Mouse (Mus musculus): ENCODE data around the gene Elf5. TPM values are rescaled to one million over a fixed set of nuclear protein-coding genes. Genes with fewer than 3 reads are reported as not detected.

The Elf5 gene
- polyA plus RNA-seq, 1 experiment from 2014 or later: 14.5 TPM

GRCm38 (mm10) chr2:103390086-103390988, 21.2 kb upstream of the Elf5 start:
- Histone ChIP-seq H3K9me3 (ENCODE audit: low read length) (no peaks in the 10 kb centered on the region), H3K4me1 (ENCODE audit: insufficient read depth, low read depth, low read length) (no peaks in the 10 kb centered on the region), H3K27ac (ENCODE audit: low read length) (no peak overlapping the region), H3K4me2 (replicated peaks; ENCODE audit: low read depth, low read length) (no peak overlapping the region), H3K9ac (replicated peaks; ENCODE audit: low read depth) (no peak overlapping the region), H3K4me3 (ENCODE audit: low read depth, low read length) (no peak overlapping the region), H3K36me3 (ENCODE audit: insufficient read depth, low read length) (no peaks in the 10 kb centered on the region), H3K27me3 (replicated peaks; ENCODE audit: insufficient read depth, low read length) (no peaks in the 10 kb centered on the region)
- TF ChIP-seq EP300 (IDR thresholded peaks at IDR 0.05) (no peak), CTCF (IDR thresholded peaks at IDR 0.05) (no peak)
- DNase-seq (ENCODE audit: low spot score): no peak
- WGBS: 53% methylated on average over 4 of the region's 4 CpGs
- no peak for ATAC-seq

DNA sequence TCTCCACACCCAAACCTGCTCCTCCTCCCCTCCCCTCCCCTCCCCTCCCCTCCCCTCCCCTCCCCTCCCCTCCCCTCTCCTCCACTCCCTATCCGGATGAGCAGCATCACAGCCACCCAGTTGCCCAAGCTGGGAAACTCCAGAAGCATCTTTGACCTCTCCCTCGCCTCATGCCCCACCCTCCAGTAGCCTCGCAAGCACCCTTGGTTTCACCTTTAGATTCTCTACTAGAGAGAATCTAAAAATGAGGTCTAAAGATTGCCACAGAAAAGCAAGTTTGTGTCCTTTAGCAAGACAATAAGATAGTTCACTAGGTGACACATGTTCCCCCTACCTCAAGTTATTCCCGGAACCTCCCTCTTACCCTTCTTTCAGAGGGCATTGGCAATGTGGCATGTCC, 19.9 kb upstream of the Elf5 start:
- H3K36me3 ChIP-seq (ENCODE audit: insufficient read depth, low read length): no peaks in the 10 kb centered on the region
- no peak overlapping the region for H3K4me3 ChIP-seq (ENCODE audit: low read depth, low read length)
- DNase-seq (ENCODE audit: low spot score): no peak
- H3K9me3 ChIP-seq (ENCODE audit: low read length): no peaks in the 10 kb centered on the region
- no peak overlapping the region for H3K9ac ChIP-seq (replicated peaks; ENCODE audit: low read depth)
- no peaks in the 10 kb centered on the region for H3K4me1 ChIP-seq (ENCODE audit: insufficient read depth, low read depth, low read length)
- ATAC-seq: no peak
- no peak overlapping the region for H3K27ac ChIP-seq (ENCODE audit: low read length)
- no peak for TF ChIP-seq EP300 (IDR thresholded peaks at IDR 0.05)
- no peak overlapping the region for H3K4me2 ChIP-seq (replicated peaks; ENCODE audit: low read depth, low read length)
- WGBS: 65% methylated on average over 4 of the region's 4 CpGs
- H3K27me3 ChIP-seq (replicated peaks; ENCODE audit: insufficient read depth, low read length): no peaks in the 10 kb centered on the region

GRCm38 (mm10) chr2:103398110-103398509, 13.4 kb upstream of the Elf5 start:
- no peak for ATAC-seq

DNA sequence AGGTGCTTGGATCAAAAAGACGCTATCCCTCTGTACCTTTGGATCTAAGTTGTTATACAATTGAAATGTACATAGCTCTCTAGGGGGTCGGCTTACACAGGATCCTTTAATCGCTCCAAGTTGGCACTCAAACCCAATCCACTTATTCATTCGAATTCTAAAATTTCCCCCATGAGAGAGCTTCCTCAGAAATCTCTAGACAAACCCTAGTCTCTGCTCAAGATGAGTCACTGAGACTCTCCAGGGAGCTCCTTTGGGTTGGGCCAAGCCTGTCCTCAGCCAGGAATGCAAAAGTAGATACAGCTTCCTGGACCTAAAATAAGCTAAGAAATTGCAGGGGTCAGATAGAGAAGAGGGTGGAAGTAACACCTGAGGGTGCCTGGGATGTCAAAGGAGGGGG, 10.8 kb upstream of the Elf5 start:
- no peaks in the 10 kb centered on the region for H3K27me3 ChIP-seq (replicated peaks; ENCODE audit: insufficient read depth, low read length)
- TF ChIP-seq EP300 (IDR thresholded peaks at IDR 0.05): no peak
- no peak overlapping the region for H3K9ac ChIP-seq (replicated peaks; ENCODE audit: low read depth)
- H3K4me2 ChIP-seq (replicated peaks; ENCODE audit: low read depth, low read length): no peak overlapping the region
- no peak overlapping the region for H3K4me3 ChIP-seq (ENCODE audit: low read depth, low read length)
- ATAC-seq (no peak), DNase-seq (ENCODE audit: low spot score) (no peak)
- WGBS: 83% methylated on average over 4 of the region's 4 CpGs
- no peaks in the 10 kb centered on the region for H3K36me3 ChIP-seq (ENCODE audit: insufficient read depth, low read length)
- H3K4me1 ChIP-seq (ENCODE audit: insufficient read depth, low read depth, low read length): no peaks in the 10 kb centered on the region
- no peak overlapping the region for H3K27ac ChIP-seq (ENCODE audit: low read length)
- H3K9me3 ChIP-seq (ENCODE audit: low read length): no peaks in the 10 kb centered on the region

More at GRCm38 (mm10) chr2:103398110-103398509, 13.4 kb upstream of the Elf5 start:
- Histone ChIP-seq H3K9me3 (ENCODE audit: low read length) (no peaks in the 10 kb centered on the region), H3K4me2 (replicated peaks; ENCODE audit: low read depth, low read length) (no peak overlapping the region), H3K9ac (replicated peaks; ENCODE audit: low read depth) (no peak overlapping the region), H3K27ac (ENCODE audit: low read length) (no peak overlapping the region), H3K4me1 (ENCODE audit: insufficient read depth, low read depth, low read length) (no peaks in the 10 kb centered on the region), H3K4me3 (ENCODE audit: low read depth, low read length) (no peak overlapping the region), H3K27me3 (replicated peaks; ENCODE audit: insufficient read depth, low read length) (no peaks in the 10 kb centered on the region), H3K36me3 (ENCODE audit: insufficient read depth, low read length) (no peaks in the 10 kb centered on the region)
- TF ChIP-seq EP300 (IDR thresholded peaks at IDR 0.05) (no peak), CTCF (IDR thresholded peaks at IDR 0.05) (no peak)
- WGBS: 83% methylated on average over 6 of the region's 6 CpGs
- DNase-seq (ENCODE audit: low spot score): no peak

- ATAC-seq: no peak
Observed at GRCm38 (mm10) chr2:103406239-103406638, 5.2 kb upstream of the Elf5 start.

DNA sequence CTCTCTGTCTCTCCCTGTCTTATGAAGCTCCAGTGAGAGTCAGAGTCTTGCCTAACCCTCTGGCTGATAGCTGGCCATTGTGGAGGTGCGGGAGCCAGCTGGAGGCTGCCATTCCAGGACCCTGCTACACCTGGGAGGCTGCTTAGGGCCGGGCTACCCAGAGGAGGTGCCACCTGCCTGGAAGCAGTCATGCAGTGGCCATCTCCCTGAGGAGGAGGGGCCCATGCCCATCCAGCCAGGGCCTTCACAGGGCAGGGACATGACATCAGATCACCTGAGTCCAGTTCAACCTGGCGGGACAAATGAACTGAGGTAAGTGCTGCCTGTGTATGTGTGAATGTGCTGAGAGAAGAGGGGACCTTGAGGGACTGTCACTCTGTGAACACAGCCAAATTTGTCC, 328 bp downstream of the Elf5 start:
- Histone ChIP-seq H3K4me3 (ENCODE audit: low read depth, low read length) (no peak overlapping the region), H3K27ac (ENCODE audit: low read length) (no peak overlapping the region), H3K4me1 (ENCODE audit: insufficient read depth, low read depth, low read length) (no peaks in the 10 kb centered on the region; the same call in 1 of the 2 replicates), H3K9ac (replicated peaks; ENCODE audit: low read depth) (no peak overlapping the region), H3K4me2 (replicated peaks; ENCODE audit: low read depth, low read length) (no peak overlapping the region), H3K36me3 (ENCODE audit: insufficient read depth, low read length) (no peaks in the 10 kb centered on the region), H3K9me3 (ENCODE audit: low read length) (no peaks in the 10 kb centered on the region), H3K27me3 (replicated peaks; ENCODE audit: insufficient read depth, low read length) (no peaks in the 10 kb centered on the region)
- ATAC-seq (no peak), DNase-seq (ENCODE audit: low spot score) (no peak)
- 92% methylated on average over 3 of the region's 3 CpGs for WGBS
- TF ChIP-seq CTCF (IDR thresholded peaks at IDR 0.05): no peak
- no peak for TF ChIP-seq EP300 (IDR thresholded peaks at IDR 0.05)

More at GRCm38 (mm10) chr2:103406239-103406638, 5.2 kb upstream of the Elf5 start:
- no peaks in the 10 kb centered on the region for H3K36me3 ChIP-seq (ENCODE audit: insufficient read depth, low read length)
- no peak overlapping the region for H3K4me3 ChIP-seq (ENCODE audit: low read depth, low read length)
- no peak overlapping the region for H3K9ac ChIP-seq (replicated peaks; ENCODE audit: low read depth)
- WGBS: 69% methylated on average over 3 of the region's 3 CpGs
- TF ChIP-seq EP300 (IDR thresholded peaks at IDR 0.05) (no peak), CTCF (IDR thresholded peaks at IDR 0.05) (no peak)
- DNase-seq (ENCODE audit: low spot score): no peak
- H3K9me3 ChIP-seq (ENCODE audit: low read length): no peaks in the 10 kb centered on the region
- no peaks in the 10 kb centered on the region for H3K4me1 ChIP-seq (ENCODE audit: insufficient read depth, low read depth, low read length)
- no peak overlapping the region for H3K27ac ChIP-seq (ENCODE audit: low read length)
- H3K27me3 ChIP-seq (replicated peaks; ENCODE audit: insufficient read depth, low read length): no peaks in the 10 kb centered on the region
- H3K4me2 ChIP-seq (replicated peaks; ENCODE audit: low read depth, low read length): no peak overlapping the region
